Mouse (Mus musculus) G1E-ER4 (cell line): Measurements from ENCODE around the gene 1110051M20Rik. TPM values are rescaled to one million over a fixed set of nuclear protein-coding genes. Genes with fewer than 3 reads are reported as not detected.

ENCODE experiments used
- GATA1 ChIP-seq: IDR thresholded peaks from one replicate; pipeline ENCODE4 v1.8.0; 2012; ENCODE audit warnings: low read length, inconsistent platforms
- polyA plus RNA-seq: library from polyadenylated mRNA; stranded (reverse); fragments of >175 nt; gene quantifications from 2 replicates; pipeline ENCODE4 v1.2.3, GENCODE M21; 2012

Gene 1110051M20Rik
- 0.08 and 0.12 TPM in 2 replicates for polyA plus RNA-seq

DNA sequence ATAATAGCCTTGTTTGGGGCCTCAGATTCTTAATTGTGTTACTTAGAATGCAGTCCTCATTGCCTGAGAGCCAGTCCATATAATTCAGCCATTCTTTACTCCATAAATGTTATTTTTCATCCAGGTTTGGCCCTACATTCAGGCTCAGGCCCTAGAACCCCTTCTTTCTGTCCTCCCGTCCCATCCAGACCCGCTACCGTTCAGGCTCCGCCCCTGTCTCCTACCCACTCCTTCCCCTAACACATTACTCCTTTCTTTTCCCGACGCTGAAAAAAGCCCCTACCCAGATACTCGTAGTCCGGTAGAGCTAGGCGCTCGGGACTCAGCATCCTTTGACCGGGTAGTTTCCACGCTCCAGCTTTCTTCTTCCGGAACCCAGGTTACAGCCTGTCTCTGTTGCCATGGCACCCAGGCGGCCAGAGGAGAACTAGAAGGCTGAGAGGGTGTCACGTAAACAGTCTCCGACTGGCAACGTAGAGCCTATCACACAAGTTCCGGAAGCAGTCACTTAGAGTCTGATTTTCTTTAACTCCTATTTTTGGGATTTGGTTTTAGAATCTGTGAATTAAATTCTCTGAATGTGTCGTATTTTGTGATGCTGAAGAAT is at the start of gene 1110051M20Rik:
Gene 1110051M20Rik, minus strand, starts transcription at position 419 of the 607 bp plus-strand sequence.
- TF ChIP-seq GATA1: no peak

DNA sequence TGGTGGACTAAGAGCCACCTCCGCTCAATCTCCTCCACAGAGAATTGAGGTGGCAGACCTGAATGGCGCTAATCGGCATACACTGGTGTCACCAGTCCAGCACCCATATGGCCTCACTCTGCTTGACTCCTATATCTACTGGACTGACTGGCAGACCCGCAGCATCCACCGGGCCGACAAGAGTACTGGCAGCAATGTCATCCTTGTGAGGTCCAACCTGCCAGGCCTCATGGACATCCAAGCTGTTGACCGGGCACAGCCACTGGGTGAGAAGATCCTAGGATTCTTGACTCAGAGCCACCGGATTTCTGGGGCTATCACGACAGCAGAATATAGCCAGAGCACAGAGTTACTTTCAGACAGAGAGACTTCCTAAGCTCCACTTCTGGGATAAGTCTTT is 49.5 kb upstream of the 1110051M20Rik start:
- TF ChIP-seq GATA1: no peak

DNA sequence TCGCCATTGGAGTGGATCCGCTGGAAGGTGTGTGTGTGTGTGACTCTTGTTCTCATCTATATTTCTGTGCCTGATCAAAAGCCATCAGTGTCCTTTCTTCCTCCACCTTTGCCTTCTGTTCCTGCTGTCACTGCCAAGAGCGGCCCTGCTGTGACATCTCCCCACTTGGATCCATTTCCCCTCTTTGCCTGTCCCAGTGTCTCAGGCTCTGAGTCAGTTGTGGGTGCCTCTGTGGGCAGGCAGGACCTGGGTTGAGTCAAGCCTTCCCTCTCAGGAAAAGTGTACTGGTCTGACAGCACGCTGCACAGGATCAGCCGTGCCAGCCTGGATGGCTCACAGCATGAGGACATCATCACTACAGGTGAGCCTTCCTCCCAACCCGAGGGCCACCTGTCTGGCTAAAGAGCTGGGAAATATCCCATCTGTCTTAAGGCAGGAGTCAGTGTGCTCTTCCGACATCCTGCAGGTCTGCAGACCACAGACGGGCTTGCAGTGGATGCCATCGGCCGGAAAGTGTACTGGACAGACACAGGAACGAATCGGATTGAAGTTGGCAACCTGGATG is 47.6 kb upstream of the 1110051M20Rik start:
- TF ChIP-seq GATA1: no peak

DNA sequence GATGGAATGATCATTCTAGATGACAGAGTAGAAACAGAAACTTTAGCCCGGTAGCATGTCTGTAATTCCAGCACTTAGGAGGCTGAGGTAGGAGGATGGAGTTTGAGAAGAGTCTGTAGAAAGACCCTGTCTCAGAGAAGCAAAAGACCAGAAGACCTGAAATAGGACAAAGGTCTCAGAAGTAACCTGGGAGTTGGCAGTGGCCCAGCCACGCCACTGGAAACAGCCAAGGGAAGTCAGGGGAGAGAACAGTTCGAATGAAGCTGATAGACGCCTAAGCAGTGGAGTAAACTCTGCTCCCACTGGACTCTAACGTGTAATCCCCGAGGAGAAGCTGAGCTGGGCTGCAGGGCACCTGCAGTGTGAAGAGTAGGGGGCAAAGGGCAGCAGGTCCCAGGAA is 40.8 kb upstream of the 1110051M20Rik start:
- no peak for TF ChIP-seq GATA1

DNA sequence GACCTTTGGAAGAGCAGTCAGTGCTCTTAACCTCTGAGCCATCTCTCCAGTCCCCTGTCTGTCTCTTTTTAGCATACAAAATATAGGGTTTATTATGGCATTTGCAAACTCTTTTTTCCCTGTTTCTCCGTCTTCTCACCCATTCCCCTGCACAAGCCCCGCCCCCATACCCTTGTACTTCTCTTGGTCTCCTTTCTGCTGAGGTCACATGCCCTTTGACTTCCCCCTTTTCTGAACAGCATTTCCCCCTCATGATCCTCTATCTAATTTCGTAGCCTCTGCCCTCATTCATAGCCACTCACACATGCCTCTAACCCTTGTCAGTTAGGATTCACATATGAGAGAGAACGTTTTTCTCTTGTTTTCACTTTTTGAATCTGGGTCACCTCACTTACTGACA is 40.2 kb upstream of the 1110051M20Rik start:
- TF ChIP-seq GATA1: no peak

DNA sequence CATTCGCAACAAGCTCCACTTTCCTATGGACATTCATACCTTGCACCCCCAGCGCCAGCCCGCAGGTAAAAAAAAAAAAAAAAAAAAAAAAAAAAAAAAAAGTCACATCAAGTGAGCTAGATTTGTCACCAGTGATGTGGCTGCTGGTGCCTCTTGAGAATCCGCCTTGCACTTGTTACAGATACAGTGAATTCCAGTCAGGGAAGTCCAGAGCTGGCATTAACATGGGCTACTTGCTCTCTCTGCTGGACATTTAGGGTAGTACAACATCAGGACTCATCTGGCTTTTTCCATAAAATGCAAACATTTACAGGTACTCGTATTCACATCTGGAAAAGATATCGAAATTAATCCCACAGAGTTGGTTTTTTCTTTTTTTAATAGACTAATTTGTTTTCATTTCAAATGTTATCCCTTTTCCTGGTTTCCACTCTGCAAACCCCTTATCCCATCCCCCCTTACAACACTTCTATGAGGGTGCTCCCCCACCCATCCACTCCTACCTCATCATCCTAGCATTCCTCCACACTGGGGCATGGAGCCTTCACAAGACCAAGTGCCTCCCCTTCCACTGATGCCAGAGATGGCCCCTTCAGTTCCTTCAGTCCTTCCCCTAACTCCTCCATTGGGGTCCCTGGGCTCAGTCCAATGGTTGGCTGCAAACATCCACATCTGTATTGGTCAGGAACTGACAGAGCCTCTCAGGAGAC is 36.5 kb upstream of the 1110051M20Rik start:
- no peak for TF ChIP-seq GATA1

DNA sequence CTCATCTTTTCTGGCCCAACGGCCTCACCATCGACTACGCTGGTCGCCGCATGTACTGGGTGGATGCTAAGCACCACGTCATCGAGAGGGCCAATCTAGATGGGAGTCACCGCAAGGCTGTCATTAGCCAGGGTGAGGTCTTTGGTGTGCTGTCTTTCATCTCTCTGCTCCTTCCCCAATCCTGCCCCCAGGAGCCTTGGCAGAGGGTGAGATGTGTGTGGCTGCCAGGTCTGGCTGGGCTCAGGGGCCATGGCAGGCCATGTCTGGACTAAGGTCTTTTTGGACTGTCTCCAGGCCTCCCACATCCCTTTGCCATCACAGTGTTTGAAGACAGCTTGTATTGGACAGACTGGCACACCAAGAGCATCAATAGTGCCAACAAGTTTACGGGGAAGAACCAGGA is 35.9 kb upstream of the 1110051M20Rik start:
- TF ChIP-seq GATA1: no peak

DNA sequence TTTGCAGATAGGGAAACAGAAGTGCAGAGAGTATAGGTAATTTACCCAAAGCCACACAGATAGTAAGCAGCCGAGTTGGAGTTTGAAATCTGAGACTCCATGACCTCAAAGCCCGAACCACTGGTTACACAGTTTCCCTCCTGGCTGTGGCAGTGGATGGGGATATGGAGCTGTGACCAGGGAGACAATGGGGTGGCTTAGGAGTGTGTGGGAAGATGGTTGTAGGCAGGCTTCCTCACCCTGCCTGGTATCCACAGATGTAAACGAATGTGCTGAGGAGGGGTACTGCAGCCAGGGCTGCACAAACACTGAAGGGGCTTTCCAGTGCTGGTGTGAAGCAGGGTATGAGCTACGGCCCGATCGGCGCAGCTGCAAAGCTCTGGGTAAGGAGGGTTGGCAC is 32.3 kb upstream of the 1110051M20Rik start:
- no peak for TF ChIP-seq GATA1

DNA sequence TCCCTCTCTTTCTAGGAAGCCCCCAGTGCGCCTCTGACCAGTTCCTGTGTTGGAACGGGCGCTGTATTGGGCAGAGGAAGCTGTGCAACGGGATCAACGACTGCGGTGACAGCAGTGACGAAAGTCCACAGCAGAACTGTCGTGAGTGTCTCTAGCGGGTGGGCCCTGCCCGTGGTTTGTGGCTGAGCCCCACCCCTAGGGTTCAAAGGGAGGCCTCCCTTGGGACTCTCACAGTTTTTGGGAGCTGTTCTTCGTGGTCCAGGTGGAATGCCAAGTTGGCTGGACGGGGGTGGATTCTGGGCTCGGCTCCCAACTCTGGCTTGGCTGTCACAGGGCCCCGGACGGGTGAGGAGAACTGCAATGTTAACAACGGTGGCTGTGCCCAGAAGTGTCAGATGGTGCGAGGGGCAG is 31.8 kb upstream of the 1110051M20Rik start:
- TF ChIP-seq GATA1: no peak

DNA sequence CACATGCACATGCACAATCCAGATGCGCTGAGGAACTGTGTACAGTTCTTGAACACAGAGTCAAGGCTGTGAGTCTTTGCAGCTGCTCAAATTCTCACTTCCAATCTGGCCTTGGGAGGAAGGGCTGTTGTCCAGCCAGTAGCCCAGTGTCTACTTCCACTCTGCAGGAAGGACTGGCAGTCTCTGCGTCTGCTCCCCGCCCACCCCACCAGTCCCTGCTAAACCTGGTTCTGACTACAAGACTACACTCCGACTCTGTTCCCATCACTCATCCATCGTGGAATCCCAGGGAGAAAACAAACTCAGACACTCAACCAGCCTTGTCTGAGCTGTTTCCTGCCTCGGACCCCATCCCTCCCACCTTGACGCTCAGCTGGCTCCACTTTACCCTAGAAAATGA is 31.3 kb upstream of the 1110051M20Rik start:
- TF ChIP-seq GATA1: no peak

DNA sequence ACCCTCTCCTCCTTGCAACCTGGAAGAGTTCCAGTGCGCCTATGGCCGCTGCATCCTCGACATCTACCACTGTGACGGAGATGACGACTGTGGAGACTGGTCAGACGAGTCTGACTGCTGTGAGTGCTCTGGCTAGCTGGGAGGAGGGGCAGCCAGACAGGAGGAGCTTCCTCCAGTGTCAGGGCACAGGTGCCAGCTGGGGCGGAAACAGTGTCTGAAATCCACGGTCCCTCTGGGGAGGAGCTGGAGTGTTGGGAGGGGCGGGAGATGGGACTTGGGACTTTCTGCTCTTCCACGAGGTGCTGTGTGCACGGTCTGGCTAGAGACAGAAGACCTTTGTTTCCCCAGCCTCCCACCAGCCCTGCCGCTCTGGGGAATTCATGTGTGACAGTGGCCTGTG is 29.9 kb upstream of the 1110051M20Rik start:
- TF ChIP-seq GATA1: no peak

DNA sequence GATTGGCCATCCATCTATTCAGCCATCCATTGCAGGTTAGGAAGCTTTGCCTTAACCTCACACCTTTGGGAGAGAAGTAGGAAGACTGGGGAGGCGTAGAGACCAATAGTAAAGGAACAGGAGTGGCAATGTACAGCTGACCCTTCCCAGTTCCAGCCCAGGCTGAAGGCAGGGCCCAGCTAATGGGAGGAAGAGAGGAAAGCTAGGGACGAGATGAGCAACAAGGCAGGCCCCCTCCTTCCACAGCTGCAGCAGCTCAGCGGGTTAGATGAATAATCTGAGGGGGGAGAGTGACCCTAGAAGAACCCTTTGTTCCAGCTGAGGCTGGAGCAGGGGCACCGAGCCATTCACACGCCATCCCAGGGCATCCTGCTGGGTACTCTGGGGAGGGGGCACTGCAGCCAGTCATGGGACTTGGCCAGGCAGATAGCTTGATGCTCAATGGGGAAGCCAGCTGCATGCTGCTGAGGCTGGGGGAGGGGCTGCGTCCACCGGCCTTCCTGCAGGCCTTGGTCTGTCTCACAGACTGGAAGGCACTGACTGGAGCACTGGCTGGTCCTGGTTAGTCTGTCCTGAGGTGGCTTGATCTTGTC is 25.6 kb upstream of the 1110051M20Rik start:
- no peak for TF ChIP-seq GATA1

DNA sequence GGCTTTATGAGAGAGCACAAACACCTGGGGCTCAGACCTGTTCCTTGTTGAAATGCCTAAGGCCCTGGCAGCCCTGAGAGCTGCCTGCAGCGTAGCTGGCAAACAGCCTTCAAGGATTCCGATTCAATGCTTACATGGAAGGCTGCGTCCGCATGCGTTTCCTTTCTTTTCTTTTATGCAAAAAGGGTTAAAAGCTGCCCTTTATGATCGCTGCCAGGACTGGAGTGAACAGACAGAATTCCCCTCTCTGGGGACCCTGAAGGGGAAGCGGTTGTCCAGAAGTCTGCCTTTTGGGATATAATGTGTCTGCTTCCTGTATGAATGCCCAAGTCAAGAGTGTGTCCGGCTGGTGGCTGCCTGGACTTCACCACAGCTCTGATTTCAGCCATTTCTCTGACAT is 23.1 kb upstream of the 1110051M20Rik start:
- TF ChIP-seq GATA1: no peak

DNA sequence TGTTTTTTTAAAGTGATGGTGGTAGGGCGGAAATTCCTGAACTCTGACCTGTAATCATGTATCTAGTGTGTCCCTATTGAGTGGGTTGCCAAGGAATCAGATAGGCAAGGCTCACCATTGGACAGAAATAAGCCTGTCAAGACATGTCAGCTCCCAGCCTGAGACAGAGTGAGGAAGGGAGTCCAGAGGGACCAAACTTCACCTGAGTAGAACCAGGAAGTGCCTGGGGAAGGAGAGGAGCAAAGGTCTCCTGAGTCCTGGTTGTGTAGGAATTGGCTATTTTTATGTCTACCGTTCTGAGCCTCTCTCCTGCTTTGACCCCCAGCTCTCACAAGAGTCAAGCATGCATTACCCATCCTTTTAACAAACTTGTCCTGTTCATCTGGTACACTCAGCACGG is 21.4 kb upstream of the 1110051M20Rik start:
- TF ChIP-seq GATA1: no peak

DNA sequence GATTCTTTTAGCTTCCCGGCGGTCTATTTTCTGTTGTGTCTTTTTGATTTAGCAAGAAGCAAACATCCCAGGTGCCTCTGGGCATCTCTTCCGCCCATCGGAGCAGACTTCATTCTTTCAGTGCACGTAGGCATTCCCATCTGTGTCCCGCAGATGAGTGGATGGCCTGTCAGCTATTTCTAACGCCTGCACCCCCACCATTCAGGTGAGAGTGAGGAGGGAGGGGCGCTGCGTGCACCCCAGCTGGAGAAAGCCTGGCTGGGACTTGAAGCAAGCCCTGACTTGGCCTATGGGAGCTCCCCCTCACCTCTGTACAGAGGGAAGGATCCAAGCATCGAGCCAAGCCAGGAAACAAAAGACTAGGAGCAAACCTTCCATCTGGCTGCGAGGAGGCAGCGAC is 18.2 kb upstream of the 1110051M20Rik start:
- TF ChIP-seq GATA1: no peak

DNA sequence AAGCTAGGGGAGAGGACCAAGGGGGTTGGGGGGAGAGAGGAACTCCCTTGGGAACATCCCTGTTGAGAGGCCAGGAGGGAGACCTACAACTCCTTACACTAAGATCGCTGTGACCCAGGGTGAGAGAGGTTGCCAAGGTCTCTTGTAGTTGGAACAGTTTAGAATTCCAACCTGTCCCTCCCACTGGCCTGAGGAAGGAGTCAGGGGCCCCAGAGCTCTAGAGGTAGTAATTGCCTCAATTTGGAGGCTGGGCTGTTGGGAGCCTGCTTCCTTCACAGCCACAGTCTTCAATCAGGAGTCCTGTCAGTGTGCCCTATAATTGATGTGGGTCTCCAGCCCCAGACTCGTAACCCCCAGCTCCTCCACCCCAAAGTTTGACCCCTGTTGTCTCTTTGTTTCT is 17.7 kb upstream of the 1110051M20Rik start:
- TF ChIP-seq GATA1: no peak

DNA sequence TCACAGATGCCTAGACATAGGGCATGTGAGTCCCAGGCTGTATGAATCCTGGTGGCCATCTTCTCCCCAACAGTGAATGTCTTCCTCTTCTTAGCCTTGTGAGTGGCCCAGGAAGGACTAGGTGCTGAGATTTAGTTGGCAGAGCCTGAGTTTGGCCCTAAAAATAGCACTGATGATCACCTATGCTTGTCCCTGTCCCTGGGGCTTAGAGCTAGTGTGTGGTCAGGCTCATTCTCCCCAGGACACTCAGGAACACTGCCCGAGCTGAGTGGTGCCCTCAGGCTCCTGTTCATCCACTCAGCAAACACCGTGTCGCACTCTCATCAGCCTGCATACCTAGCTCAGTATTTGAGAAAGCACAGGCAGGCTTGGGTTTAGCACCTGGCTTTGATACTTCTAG is 16.8 kb upstream of the 1110051M20Rik start:
- TF ChIP-seq GATA1: no peak

DNA sequence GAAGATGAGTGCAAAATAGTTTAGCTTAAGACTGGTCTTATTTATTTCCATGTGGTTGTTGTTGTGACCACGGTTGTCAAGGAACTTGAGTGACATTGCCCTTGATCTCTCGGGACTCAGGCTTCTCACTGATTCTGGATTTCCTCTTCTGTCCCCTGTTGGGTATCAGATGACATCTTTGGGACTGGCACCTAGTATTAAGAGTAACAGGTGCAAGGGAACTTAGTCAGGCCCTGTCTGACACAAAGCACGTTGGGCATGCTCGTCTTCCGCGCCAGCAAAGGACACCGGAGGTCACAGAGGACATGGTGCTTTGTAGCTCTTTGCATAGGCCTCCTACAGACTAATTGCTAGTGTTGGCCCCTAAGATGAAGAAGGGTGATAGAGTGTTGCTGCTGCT is 16.3 kb upstream of the 1110051M20Rik start:
- no peak for TF ChIP-seq GATA1
